Mouse (Mus musculus) bone marrow macrophage, adult 2 months (primary cell): ENCODE measurements around the gene Cldn13.

Experiments
- CTCF ChIP-seq: IDR thresholded peaks from 2 replicates; pipeline ENCODE4 v1.5.1; 2012; ENCODE audit warnings: low read depth, mild to moderate bottlenecking, low read length, moderate library complexity
- POLR2A ChIP-seq: IDR thresholded peaks from 2 replicates; pipeline ENCODE4 v1.6.1; 2012; ENCODE audit warnings: mild to moderate bottlenecking, low read depth, low read length, borderline replicate concordance

- no peak for TF ChIP-seq CTCF
- no peak for TF ChIP-seq POLR2A
Observed at GRCm38 (mm10) chr5:134948085-134948439, 32.7 kb upstream of the Cldn13 start.
